Mouse (Mus musculus) cerebellum, postnatal 25 days (tissue): ENCODE results near the gene Glis3.

Experiments
- DNase-seq, 2 experiments: peaks; one replicate each; pipeline ENCODE4 v3.0.0; 2021; ENCODE audit warnings: mixed read lengths in 2 of 2

Gene Glis3

DNA sequence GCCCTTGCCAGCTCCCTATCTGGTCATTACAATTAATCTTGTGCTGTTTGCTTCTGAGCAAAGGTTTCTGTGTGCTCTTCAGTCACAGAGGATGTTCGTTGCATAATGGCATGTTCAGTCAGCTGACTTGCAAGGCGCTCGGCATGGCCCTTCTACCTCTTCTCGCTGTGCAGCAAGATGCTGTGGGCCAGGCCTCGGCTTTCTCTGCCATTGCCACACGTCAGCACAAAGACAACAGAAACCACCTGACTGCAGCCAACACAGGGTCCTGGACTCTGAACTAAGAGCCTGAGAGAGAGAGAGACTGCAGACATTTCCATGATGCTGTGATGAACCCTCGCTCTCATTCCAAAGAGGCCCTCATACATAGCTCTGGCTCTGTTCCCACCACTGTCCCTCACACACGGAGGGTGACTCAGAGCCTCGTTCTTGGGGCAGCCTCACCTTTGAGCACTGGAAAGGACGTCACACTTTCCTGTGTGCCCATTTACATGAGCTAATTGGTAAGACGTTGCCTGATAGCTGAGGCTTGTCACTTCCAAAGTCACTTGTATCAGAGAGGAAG lies 380.6 kb downstream of the Glis3 start:
- DNase-seq = peak; percentile 49 to 53

DNA sequence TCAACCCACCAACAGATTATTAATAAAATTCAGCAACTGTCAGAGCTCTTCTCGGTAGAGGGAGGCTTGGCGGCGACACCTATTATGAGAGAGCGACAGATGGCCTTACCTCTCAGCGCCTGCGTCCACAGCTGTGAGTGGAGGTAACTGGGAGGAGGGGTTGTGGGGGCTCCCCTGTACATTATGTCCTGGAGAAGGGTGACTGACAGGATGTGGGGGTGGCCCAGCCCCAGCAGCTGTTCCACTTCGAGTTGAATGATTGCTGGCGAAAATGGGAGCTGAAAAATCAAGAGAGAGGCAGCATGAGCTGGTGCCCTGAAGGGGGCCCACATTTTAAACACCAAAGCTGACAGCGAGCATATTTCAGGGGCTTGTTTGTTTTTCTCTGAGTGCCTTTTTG lies 381.2 kb downstream of the Glis3 start:
- peak; percentile 28 to 34 for DNase-seq

GRCm38 (mm10) chr19:28291596-28291995 lies 388.3 kb downstream of the Glis3 start:
- no peak for DNase-seq

- no peak for DNase-seq
Measured at GRCm38 (mm10) chr19:28289457-28289856, 390.4 kb downstream of the Glis3 start.

GRCm38 (mm10) chr19:28287431-28287830 lies 392.4 kb downstream of the Glis3 start:
- DNase-seq = no peak

GRCm38 (mm10) chr19:28284098-28284569 lies 395.7 kb downstream of the Glis3 start:
- no peak for DNase-seq

DNA sequence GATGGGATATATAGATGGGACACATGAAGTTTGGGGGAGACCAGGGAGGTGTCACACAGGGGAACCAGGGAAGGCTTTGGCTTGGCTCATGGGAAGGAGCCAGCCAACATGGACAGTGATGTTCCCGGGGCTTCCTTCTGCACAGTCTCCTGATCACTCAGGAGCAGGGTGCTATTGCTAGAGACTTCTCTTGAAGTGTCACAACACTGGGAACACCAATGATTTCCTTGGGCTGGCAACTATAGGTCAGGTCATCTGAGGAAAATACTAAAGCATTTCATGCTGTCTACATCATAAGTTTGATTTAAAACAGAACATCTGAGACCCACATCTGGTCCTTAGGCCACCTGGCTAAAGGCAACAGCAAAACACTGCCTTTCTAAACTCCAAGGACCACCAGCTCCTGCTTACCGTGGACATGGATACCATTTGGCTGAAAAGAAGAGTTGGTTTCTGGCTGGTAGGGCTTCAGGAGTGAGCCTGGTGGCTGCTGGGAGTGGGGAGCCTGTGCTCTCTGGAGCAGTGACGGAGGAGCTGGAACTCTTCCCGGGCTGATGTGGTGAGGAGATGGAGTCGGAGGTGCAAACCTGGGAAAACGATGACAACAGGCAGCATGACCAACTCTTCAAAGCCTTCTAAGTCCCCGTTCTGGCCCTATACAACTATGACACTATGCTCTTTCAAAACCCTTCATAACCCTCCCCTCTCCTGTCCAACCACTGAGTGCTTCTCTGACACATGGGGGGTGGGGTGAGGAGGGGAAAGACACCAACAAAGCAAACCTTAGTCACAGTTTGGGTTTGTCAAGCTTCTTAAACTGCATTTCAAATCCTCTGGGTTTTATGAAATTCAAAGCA lies 396.4 kb downstream of the Glis3 start:
- no peak for DNase-seq

GRCm38 (mm10) chr19:28281405-28281804 lies 398.5 kb downstream of the Glis3 start:
- no peak for DNase-seq

DNA sequence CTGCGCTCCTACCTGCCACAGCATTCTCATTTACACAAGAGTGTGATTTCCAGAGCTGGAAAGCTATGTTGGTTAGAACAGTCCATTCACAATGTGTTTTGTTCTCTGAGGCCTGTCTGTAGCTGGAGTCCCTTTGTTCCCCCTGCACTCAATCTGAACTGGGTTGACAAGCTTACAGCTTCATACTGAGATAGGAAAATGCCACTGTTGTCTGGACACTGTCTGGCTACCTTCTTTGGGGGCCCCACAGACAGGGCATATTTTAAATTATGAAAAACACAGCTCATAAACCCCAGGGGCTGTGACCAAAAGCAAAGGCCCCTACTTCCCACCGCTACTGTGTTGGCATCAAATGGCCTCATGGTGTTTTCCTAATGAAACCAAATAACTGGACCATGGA lies 402.8 kb downstream of the Glis3 start:
- DNase-seq = no peak

- DNase-seq = no peak
Measured at GRCm38 (mm10) chr19:28274501-28274900, 405.4 kb downstream of the Glis3 start.

DNA sequence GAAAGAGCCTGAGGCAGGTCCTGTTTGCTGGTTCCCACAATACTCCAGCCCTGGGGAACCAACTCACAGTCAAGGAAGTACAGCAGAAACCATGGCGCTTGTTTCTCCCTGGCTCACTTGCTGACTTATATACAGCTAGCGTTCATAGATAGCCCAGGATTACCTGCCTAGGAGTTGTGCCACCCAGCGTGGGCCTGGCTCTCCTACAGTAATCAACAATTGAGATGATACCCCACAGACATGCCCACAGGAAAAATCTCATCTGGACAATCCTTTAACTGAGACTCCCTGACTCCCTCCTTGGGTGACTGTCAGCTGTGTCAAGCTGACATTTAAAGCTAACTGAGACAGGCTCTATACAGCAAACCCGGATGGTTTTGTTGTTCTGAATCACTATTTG lies 405.9 kb downstream of the Glis3 start:
- DNase-seq = no peak

GRCm38 (mm10) chr19:28266850-28267249 lies 413.0 kb downstream of the Glis3 start:
- DNase-seq = no peak

- no peak for DNase-seq
Measured at GRCm38 (mm10) chr19:28265776-28266175, 414.1 kb downstream of the Glis3 start.

GRCm38 (mm10) chr19:28258907-28259675 lies 420.8 kb downstream of the Glis3 start:
- DNase-seq = no peak

DNA sequence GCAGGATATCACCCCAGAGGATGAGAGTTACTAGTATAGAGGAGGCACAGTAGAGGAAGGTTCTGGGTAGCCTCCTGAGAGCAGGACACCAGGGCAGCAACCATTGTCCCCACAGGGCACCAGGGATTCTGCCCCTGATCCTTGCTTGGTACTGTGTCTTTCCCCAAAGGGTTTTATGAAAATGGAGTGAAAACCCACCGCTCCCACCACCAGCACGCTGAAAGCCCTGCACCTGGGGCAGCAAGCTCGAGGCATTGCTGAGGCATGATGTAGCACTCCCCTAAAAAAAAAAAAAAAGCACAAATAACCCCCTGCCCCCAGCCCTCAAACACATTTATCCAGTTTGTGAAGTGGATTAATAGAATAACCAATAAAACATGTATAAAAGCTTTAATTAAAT lies 421.4 kb downstream of the Glis3 start:
- no peak for DNase-seq

DNA sequence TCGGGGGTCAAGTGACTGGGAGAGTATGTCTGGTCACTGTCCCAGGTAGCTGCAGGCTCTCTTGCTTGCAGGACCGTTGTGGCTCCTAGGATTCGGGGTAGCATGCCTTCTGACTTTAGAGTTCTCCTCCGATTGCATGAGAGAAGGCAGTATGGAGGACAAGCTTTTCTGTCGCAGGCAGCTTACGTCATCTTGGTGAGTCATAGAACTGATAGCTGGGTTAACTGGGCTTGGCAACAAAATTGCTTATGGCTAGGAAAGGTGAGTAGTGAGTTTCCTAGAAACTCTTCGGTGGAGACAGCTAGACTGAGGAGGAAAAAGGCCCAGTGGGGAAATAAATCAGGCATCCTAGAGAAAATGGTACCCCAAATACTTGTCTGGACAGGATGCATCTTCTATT lies 432.5 kb downstream of the Glis3 start:
- DNase-seq = no peak

GRCm38 (mm10) chr19:28246186-28246585 lies 433.7 kb downstream of the Glis3 start:
- DNase-seq = no peak

DNA sequence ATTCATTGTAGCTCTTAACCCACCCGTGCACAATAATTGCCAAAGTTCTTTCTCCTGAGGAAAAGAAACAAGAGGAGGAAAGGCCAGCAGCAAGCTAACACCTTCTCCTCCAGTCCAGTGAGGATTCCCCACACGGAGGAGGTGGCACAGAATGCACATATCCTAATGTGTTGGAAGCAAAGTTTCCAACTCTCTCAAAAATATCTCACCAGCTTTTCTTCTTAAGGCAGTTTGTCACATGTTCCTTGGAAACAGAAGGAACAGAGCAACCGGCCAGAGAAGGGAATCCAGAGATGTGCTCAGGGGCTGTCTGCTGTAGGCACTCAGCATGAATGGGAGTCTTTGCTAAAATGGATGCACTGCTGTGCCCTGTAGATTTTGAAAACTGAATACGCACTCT lies 441.8 kb downstream of the Glis3 start:
- DNase-seq = no peak

GRCm38 (mm10) chr19:28237621-28238020 lies 442.3 kb downstream of the Glis3 start:
- no peak for DNase-seq

- no peak for DNase-seq
Measured at GRCm38 (mm10) chr19:28235571-28235970, 444.3 kb downstream of the Glis3 start.

DNA sequence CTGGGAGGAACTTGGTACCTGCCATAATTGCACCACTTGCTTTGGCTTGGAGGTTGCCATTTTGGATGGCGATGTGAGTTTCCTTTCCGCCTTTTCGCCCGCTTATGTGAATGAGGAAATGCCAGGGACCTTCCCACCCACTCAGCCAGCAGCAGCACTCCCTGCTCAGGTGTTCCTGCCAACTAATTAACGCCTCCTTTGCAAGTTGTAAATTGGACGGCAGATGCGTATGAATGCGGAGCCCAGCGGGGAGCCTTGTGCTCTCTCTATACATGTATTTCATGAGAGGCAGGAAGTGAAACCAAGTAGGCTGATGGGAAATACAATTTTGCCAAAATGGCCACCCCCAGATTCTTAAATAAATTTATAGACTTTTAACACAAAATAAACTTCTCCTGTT lies 444.8 kb downstream of the Glis3 start:
- peak; percentile 8 to 52 for DNase-seq

DNA sequence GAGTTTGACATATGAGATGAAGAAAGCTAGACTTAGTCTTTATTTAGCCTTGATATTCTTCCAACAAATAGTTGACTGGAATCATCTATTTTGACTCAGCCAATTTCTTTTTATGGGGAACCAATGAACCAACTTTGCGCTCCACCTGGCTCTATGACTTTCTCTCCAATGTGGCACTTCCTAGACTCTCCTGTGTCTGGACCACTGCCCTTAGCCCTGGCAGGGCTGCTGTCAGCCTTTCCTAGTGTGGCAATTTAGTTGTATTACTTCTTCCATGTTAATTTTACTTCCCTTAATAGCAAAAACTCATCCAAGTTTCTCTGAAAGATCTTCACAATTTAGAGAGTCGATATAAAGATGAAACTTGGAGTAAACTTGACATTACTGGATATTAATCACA lies 445.2 kb downstream of the Glis3 start:
- DNase-seq = no peak

DNA sequence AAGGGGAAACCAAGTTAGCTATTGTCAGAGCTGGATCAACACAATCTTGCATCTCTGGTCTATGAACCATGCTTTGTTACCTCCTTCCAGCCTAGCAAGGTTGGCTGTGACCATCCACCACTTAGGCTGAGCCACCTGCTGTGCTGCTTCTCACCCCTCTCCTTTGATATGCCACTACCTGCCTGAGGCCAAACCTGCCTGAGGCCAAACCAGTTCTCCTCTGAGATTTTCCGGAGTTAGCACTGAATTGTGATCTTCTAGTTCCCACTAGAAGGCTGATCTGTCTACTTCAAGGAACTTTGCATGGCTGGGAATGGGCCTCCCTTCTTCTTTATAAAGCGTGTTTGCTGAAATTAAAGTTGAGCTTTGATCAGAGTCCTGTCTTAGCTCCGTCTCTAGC lies 448.4 kb downstream of the Glis3 start:
- DNase-seq = no peak

DNA sequence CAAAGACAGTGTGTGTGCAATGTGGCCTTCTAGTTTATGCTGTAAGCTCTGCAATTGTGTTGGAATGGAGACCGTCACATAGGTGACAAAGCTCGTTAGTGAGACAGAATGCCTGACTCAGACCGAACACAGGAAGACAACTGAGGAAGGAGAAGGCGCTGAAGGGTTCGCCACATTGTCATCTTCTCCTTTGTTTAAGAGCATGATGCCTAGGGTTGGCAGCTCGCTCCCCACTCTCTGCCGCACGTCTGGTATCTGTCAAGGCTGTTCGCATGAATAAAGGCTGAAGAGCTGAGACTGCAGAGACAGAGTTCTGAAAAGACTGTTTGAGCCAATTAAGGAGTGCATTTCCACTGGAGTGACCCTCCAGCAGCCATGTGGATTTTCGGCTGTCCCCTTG lies 452.4 kb downstream of the Glis3 start:
- DNase-seq = no peak
